Mouse (Mus musculus): ENCODE results near the gene Ces2f.

DNA sequence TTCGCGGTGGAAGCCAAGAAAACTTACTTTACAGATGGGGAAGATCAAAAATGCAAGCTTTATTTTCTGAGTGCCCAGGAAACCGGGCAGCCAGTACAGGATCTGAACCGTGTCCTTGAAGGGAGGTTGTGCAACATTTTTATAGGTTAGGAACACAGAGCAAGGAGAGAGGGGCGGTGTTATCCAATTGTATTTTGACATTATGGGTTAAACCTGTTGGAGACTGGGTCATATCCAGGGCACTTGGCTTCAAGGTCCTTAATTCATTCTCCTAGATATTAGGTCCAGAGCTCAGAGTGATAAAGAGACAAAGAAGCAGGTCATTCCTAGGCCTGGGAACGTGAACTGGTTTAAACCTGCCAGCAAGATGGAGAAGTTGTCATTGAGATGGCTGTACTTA, 52.0 kb downstream of the Ces2f start:
- TF ChIP-seq ZNF384 (IDR thresholded peaks at IDR 0.05; ENCODE audit: low read depth, low read length) (no peak), HCFC1 (IDR thresholded peaks at IDR 0.05; ENCODE audit: borderline replicate concordance, insufficient read depth, low read length) (no peak), CHD2 (IDR thresholded peaks at IDR 0.05; ENCODE audit: low read depth, low read length) (no peak), MAFK (IDR thresholded peaks at IDR 0.05; ENCODE audit: insufficient read depth, low read depth, low read length) (no peak), ZC3H11A (IDR thresholded peaks at IDR 0.05; ENCODE audit: borderline replicate concordance, low read depth, low read length) (no peak)

Measured in ES-E14 (cell line).